12 mouse cellular contexts compared by ENCODE assay signal in genomic region chr7:25393451-25394210, GRCm38 (mm10). TPM values are rescaled to one million over a fixed set of nuclear protein-coding genes. Genes with fewer than 3 reads are reported as not detected.
DNase-seq lines count a peak whose midpoint lies in the region; ATAC-seq and TF ChIP-seq lines count a peak whose summit lies in the region.
"Had no signal": no experiment of that assay in that cellular context is flagged by ENCODE, and none has a peak within 500 bp of the region (broad histone marks: within the 10 kb centered on the region; RNA-seq: fewer than 3 reads in every experiment).

No protein-coding gene starts in this region.

- DNase-seq in kidney, adult 9 months = peak; percentile 25
- DNase-seq in kidney, postnatal 25 days = no peak
- DNase-seq in adrenal gland, postnatal 14 days = peak; percentile 72
- no peak for DNase-seq in embryonic facial prominence, embryonic 14.5 days (ENCODE audit: low spot score)
- DNase-seq in limb, embryonic 14.5 days (ENCODE audit: low spot score) = no peak
- DNase-seq in embryo, embryonic 9.5 days (ENCODE audit: extremely low spot score) = no peak
- no peak for DNase-seq in frontal cortex, postnatal 36 days (ENCODE audit: low spot score in 2 of 2)
- DNase-seq in embryo, embryonic 11 days = no peak
- DNase-seq: thymus, postnatal 36 days had no signal

- H3K4me3 ChIP-seq in embryonic facial prominence, embryonic 14.5 days (ENCODE audit: low read depth, low read length) = no peak overlapping the region
- peak overlapping the region; percentile 53; the same call in 1 of the 2 replicates for H3K4me3 ChIP-seq in limb, embryonic 14.5 days (replicated peaks; ENCODE audit: low read length)
- H3K4me3 ChIP-seq: myocyte had no signal

- no peaks in the 10 kb centered on the region for H3K27me3 ChIP-seq in embryonic facial prominence, embryonic 14.5 days (replicated peaks; ENCODE audit: control insufficient read depth, insufficient read depth, low read length)
- H3K27me3 ChIP-seq in limb, embryonic 14.5 days (ENCODE audit: control insufficient read depth, insufficient read depth, low read length) = no peaks in the 10 kb centered on the region

- TF ChIP-seq POLR2A in limb, embryonic 14.5 days (IDR thresholded peaks at IDR 0.05; ENCODE audit: borderline replicate concordance, extremely low read depth, insufficient read depth, insufficient read length) = no peak

- peak overlapping the region; percentile 71 for H3K4me2 ChIP-seq in embryonic facial prominence, embryonic 14.5 days (ENCODE audit: low read depth, low read length)
- H3K4me2 ChIP-seq in limb, embryonic 14.5 days (replicated peaks; ENCODE audit: low read depth, low read length, severe bottlenecking) = peak overlapping the region; percentile 62; the same call in 1 of the 2 replicates

- H3K9ac ChIP-seq in embryonic facial prominence, embryonic 14.5 days (ENCODE audit: low read depth, low read length) = no peak overlapping the region
- H3K9ac ChIP-seq in limb, embryonic 14.5 days (ENCODE audit: low read depth, low read length, severe bottlenecking) = no peak overlapping the region

- H3K36me3 ChIP-seq in embryonic facial prominence, embryonic 14.5 days (ENCODE audit: control insufficient read depth, insufficient read depth, low read length) = no peaks in the 10 kb centered on the region
- 0 out of 2 replicates have a peak, but pooled peaks cover under 1% of the 10 kb centered on the region for H3K36me3 ChIP-seq in limb, embryonic 14.5 days (ENCODE audit: control insufficient read depth, insufficient read depth, low read length)

- peaks cover 20% of the 10 kb centered on the region for H3K4me1 ChIP-seq in embryonic facial prominence, embryonic 14.5 days (ENCODE audit: control insufficient read depth, insufficient read depth, low read length)
- peaks cover 32% of the 10 kb centered on the region for H3K4me1 ChIP-seq in limb, embryonic 14.5 days (ENCODE audit: control insufficient read depth, insufficient read depth, low read length)

- H3K9me3 ChIP-seq in embryonic facial prominence, embryonic 14.5 days (ENCODE audit: control insufficient read depth, low read length) = no peaks in the 10 kb centered on the region
- no peaks in the 10 kb centered on the region for H3K9me3 ChIP-seq in limb, embryonic 14.5 days (ENCODE audit: control insufficient read depth, low read length)

- ATAC-seq in embryonic facial prominence, embryonic 14.5 days (ENCODE audit: low read depth) = no peak
- ATAC-seq in limb, embryonic 14.5 days (ENCODE audit: low FRiP score, low read depth) = no peak

- no peak overlapping the region for H3K27ac ChIP-seq in embryonic facial prominence, embryonic 14.5 days (replicated peaks; ENCODE audit: low read depth, low read length)
- H3K27ac ChIP-seq in limb, embryonic 14.5 days (replicated peaks; ENCODE audit: low read depth, low read length) = no peak overlapping the region
- H3K27ac ChIP-seq: kidney, postnatal 0 days had no signal

- WGBS in embryonic facial prominence, embryonic 14.5 days = 59% methylated on average over 8 of the region's 8 CpGs
- WGBS in limb, embryonic 14.5 days = 77% methylated on average over 8 of the region's 8 CpGs

RNA-seq across cellular contexts. Expression of gene Lipe, which starts 4.9 kb away (rescaled TPM):
- total RNA-seq in adrenal gland, postnatal 14 days (2021) = 400 and 439 TPM in 2 replicates
- 4.2 and 4.9 TPM in 2 replicates for polyA plus RNA-seq in embryonic facial prominence, embryonic 14.5 days (2014; fragmentation: Nextera tagmentation; extraction: Ambion mirVana)
- polyA plus RNA-seq in limb, embryonic 14.5 days (2012; rRNA removed) = 10.4 and 17.0 TPM in 2 replicates
- polyA plus RNA-seq in limb, embryonic 14.5 days (2014; fragmentation: Nextera tagmentation; extraction: Ambion mirVana) = 3.5 and 4.1 TPM in 2 replicates

RNA-seq across cellular contexts. Expression of gene Cxcl17, which starts 19.1 kb away (rescaled TPM):
- 0.53 TPM in 1 of 2 replicates, not detected in the other for total RNA-seq in adrenal gland, postnatal 14 days (2021)
- polyA plus RNA-seq in embryonic facial prominence, embryonic 14.5 days (2014; fragmentation: Nextera tagmentation; extraction: Ambion mirVana) = 0.85 and 1.9 TPM in 2 replicates
- polyA plus RNA-seq in limb, embryonic 14.5 days (2012; rRNA removed) = not detected in 2 replicates
- polyA plus RNA-seq in limb, embryonic 14.5 days (2014; fragmentation: Nextera tagmentation; extraction: Ambion mirVana) = 0.28 TPM in 1 of 2 replicates, not detected in the other
- total RNA-seq: common myeloid progenitor, adult 5-6 weeks had no signal

RNA-seq across cellular contexts. Expression of gene Cnfn, which starts 24.1 kb away (rescaled TPM):
- total RNA-seq in adrenal gland, postnatal 14 days (2021) = not detected in 2 replicates
- polyA plus RNA-seq in embryonic facial prominence, embryonic 14.5 days (2014; fragmentation: Nextera tagmentation; extraction: Ambion mirVana) = 17.7 and 80.3 TPM in 2 replicates
- polyA plus RNA-seq in limb, embryonic 14.5 days (2012; rRNA removed) = 3.3 and 4.5 TPM in 2 replicates
- polyA plus RNA-seq in limb, embryonic 14.5 days (2014; fragmentation: Nextera tagmentation; extraction: Ambion mirVana) = 16.7 and 31.8 TPM in 2 replicates
- total RNA-seq: common myeloid progenitor, adult 5-6 weeks had no signal
- polyA plus RNA-seq: kidney, postnatal 0 days; myocyte had no signal

Comparison
In these comparisons a context has a peak if more than half of its experiments do, and no peak if none do; other contexts are left out.
1. DNase-seq: peak in kidney, adult 9 months (single experiment) and adrenal gland, postnatal 14 days (single experiment); none in kidney, postnatal 25 days (0 of 2), embryonic facial prominence, embryonic 14.5 days (single experiment), limb, embryonic 14.5 days (single experiment), embryo, embryonic 9.5 days (single experiment), frontal cortex, postnatal 36 days (0 of 2) and embryo, embryonic 11 days (single experiment).